Mouse (Mus musculus): ENCODE data around the gene Map2k7. TPM values are rescaled to one million over a fixed set of nuclear protein-coding genes. Genes with fewer than 3 reads are reported as not detected.

Map2k7 gene
- 24.9 and 28.7 TPM in 2 replicates for polyA plus RNA-seq (2012; rRNA removed)

GRCm38 (mm10) chr8:4238434-4239192, at the start of gene Map2k7, which contains the start of gene Gm49320:
Map2k7 (plus strand) TSS chr8:4238740.
Gm49320 (plus strand) TSS chr8:4238865.
- H3K4me1 ChIP-seq (ENCODE audit: control insufficient read depth, insufficient read depth, insufficient read length): peaks cover 6% of the 10 kb centered on the region; the same call in 1 of the 2 replicates
- H3K4me3 ChIP-seq (ENCODE audit: extremely low read depth, insufficient read depth, insufficient read length): peak within 1 kb of the TSS; percentile 92
- H3K27me3 ChIP-seq (ENCODE audit: control insufficient read depth, insufficient read depth, low read length): no peaks in the 10 kb centered on the region
- DNase-seq (ENCODE audit: low read depth in 1 of 2, low spot score in 2 of 2): peak; percentile 98 to 99
- under 1% methylated on average over 70 of the region's 71 CpGs for WGBS
- H3K36me3 ChIP-seq (ENCODE audit: control insufficient read depth, insufficient read depth, low read length): peaks cover 7% of the 10 kb centered on the region
- peak within 1 kb of the TSS; percentile 94 for H3K27ac ChIP-seq (ENCODE audit: insufficient read depth, low read length)
- TF ChIP-seq POLR2A (IDR thresholded peaks at IDR 0.05; ENCODE audit: low read depth, low read length) (peak; percentile 50), CTCF (IDR thresholded peaks at IDR 0.05; ENCODE audit: extremely low read depth, insufficient read depth, insufficient read length, insufficient replicate concordance) (peak; percentile 38; the same call in 1 of the 2 replicates)

GRCm38 (mm10) chr8:4189031-4189722, 49.4 kb upstream of the Map2k7 start:
- DNase-seq (ENCODE audit: low read depth in 1 of 2, low spot score in 2 of 2): no peak
- no peak for TF ChIP-seq CTCF (IDR thresholded peaks at IDR 0.05; ENCODE audit: extremely low read depth, insufficient read depth, insufficient read length, insufficient replicate concordance)
- TF ChIP-seq POLR2A (IDR thresholded peaks at IDR 0.05; ENCODE audit: low read depth, low read length): no peak
- H3K27ac ChIP-seq (ENCODE audit: insufficient read depth, low read length): no peak overlapping the region
- no peaks in the 10 kb centered on the region for H3K27me3 ChIP-seq (ENCODE audit: control insufficient read depth, insufficient read depth, low read length)
- H3K4me3 ChIP-seq (ENCODE audit: extremely low read depth, insufficient read depth, insufficient read length): no peak overlapping the region
- H3K36me3 ChIP-seq (ENCODE audit: control insufficient read depth, insufficient read depth, low read length): peaks cover 4% of the 10 kb centered on the region
- peaks cover 2% of the 10 kb centered on the region; the same call in 1 of the 2 replicates for H3K4me1 ChIP-seq (ENCODE audit: control insufficient read depth, insufficient read depth, insufficient read length)
- 69% methylated on average over 3 of the region's 3 CpGs for WGBS

GRCm38 (mm10) chr8:4192305-4192704, 46.2 kb upstream of the Map2k7 start:
- WGBS: 93% methylated on average over 5 of the region's 5 CpGs
- Histone ChIP-seq H3K27me3 (ENCODE audit: control insufficient read depth, insufficient read depth, low read length) (no peaks in the 10 kb centered on the region), H3K4me1 (ENCODE audit: control insufficient read depth, insufficient read depth, insufficient read length) (peaks cover 2% of the 10 kb centered on the region; the same call in 1 of the 2 replicates), H3K36me3 (ENCODE audit: control insufficient read depth, insufficient read depth, low read length) (peaks cover 2% of the 10 kb centered on the region), H3K4me3 (ENCODE audit: extremely low read depth, insufficient read depth, insufficient read length) (no peak overlapping the region), H3K27ac (ENCODE audit: insufficient read depth, low read length) (no peak overlapping the region)
- no peak for TF ChIP-seq POLR2A (IDR thresholded peaks at IDR 0.05; ENCODE audit: low read depth, low read length)
- no peak for TF ChIP-seq CTCF (IDR thresholded peaks at IDR 0.05; ENCODE audit: extremely low read depth, insufficient read depth, insufficient read length, insufficient replicate concordance)
- no peak for DNase-seq (ENCODE audit: low read depth in 1 of 2, low spot score in 2 of 2)

GRCm38 (mm10) chr8:4192807-4193587, 45.5 kb upstream of the Map2k7 start:
- WGBS: 21% methylated on average over 18 of the region's 18 CpGs
- peak; percentile 41 to 80 for DNase-seq (ENCODE audit: low read depth in 1 of 2, low spot score in 2 of 2)
- TF ChIP-seq CTCF (IDR thresholded peaks at IDR 0.05; ENCODE audit: extremely low read depth, insufficient read depth, insufficient read length, insufficient replicate concordance) (peak; percentile 88), POLR2A (IDR thresholded peaks at IDR 0.05; ENCODE audit: low read depth, low read length) (no peak)
- Histone ChIP-seq H3K27ac (ENCODE audit: insufficient read depth, low read length) (no peak overlapping the region), H3K4me3 (ENCODE audit: extremely low read depth, insufficient read depth, insufficient read length) (no peak overlapping the region), H3K36me3 (ENCODE audit: control insufficient read depth, insufficient read depth, low read length) (no peaks in the 10 kb centered on the region; the same call in 1 of the 2 replicates), H3K4me1 (ENCODE audit: control insufficient read depth, insufficient read depth, insufficient read length) (peaks cover 2% of the 10 kb centered on the region; the same call in 1 of the 2 replicates), H3K27me3 (ENCODE audit: control insufficient read depth, insufficient read depth, low read length) (no peaks in the 10 kb centered on the region)

GRCm38 (mm10) chr8:4193588-4193894, 45.0 kb upstream of the Map2k7 start:
- 68% methylated on average over 7 of the region's 7 CpGs for WGBS
- DNase-seq (ENCODE audit: low read depth in 1 of 2, low spot score in 2 of 2): no peak
- TF ChIP-seq POLR2A (IDR thresholded peaks at IDR 0.05; ENCODE audit: low read depth, low read length) (no peak), CTCF (IDR thresholded peaks at IDR 0.05; ENCODE audit: extremely low read depth, insufficient read depth, insufficient read length, insufficient replicate concordance) (no peak)
- Histone ChIP-seq H3K27me3 (ENCODE audit: control insufficient read depth, insufficient read depth, low read length) (no peaks in the 10 kb centered on the region), H3K4me3 (ENCODE audit: extremely low read depth, insufficient read depth, insufficient read length) (no peak overlapping the region), H3K27ac (ENCODE audit: insufficient read depth, low read length) (no peak overlapping the region), H3K36me3 (ENCODE audit: control insufficient read depth, insufficient read depth, low read length) (no peaks in the 10 kb centered on the region), H3K4me1 (ENCODE audit: control insufficient read depth, insufficient read depth, insufficient read length) (peaks cover 2% of the 10 kb centered on the region; the same call in 1 of the 2 replicates)

GRCm38 (mm10) chr8:4201321-4201720, 37.2 kb upstream of the Map2k7 start:
- H3K36me3 ChIP-seq (ENCODE audit: control insufficient read depth, insufficient read depth, low read length): peaks cover 2% of the 10 kb centered on the region; the same call in 1 of the 2 replicates
- no peaks in the 10 kb centered on the region for H3K27me3 ChIP-seq (ENCODE audit: control insufficient read depth, insufficient read depth, low read length)
- WGBS: 48% methylated on average over 2 of the region's 2 CpGs
- H3K4me3 ChIP-seq (ENCODE audit: extremely low read depth, insufficient read depth, insufficient read length): no peak overlapping the region
- no peaks in the 10 kb centered on the region for H3K4me1 ChIP-seq (ENCODE audit: control insufficient read depth, insufficient read depth, insufficient read length)
- H3K27ac ChIP-seq (ENCODE audit: insufficient read depth, low read length): no peak overlapping the region
- no peak for TF ChIP-seq POLR2A (IDR thresholded peaks at IDR 0.05; ENCODE audit: low read depth, low read length)
- TF ChIP-seq CTCF (IDR thresholded peaks at IDR 0.05; ENCODE audit: extremely low read depth, insufficient read depth, insufficient read length, insufficient replicate concordance): no peak
- DNase-seq (ENCODE audit: low read depth in 1 of 2, low spot score in 2 of 2): no peak

Data from spleen, adult 2 months (tissue).